Mouse (Mus musculus) cerebellum, postnatal 14 days (tissue): Measurements from ENCODE around the gene Opn3.

Experiments used
- DNase-seq, 2 experiments: peaks; one replicate each; pipeline ENCODE4 v3.0.0; 2021; ENCODE audit warnings: mixed read lengths in 2 of 2

Gene Opn3

DNA sequence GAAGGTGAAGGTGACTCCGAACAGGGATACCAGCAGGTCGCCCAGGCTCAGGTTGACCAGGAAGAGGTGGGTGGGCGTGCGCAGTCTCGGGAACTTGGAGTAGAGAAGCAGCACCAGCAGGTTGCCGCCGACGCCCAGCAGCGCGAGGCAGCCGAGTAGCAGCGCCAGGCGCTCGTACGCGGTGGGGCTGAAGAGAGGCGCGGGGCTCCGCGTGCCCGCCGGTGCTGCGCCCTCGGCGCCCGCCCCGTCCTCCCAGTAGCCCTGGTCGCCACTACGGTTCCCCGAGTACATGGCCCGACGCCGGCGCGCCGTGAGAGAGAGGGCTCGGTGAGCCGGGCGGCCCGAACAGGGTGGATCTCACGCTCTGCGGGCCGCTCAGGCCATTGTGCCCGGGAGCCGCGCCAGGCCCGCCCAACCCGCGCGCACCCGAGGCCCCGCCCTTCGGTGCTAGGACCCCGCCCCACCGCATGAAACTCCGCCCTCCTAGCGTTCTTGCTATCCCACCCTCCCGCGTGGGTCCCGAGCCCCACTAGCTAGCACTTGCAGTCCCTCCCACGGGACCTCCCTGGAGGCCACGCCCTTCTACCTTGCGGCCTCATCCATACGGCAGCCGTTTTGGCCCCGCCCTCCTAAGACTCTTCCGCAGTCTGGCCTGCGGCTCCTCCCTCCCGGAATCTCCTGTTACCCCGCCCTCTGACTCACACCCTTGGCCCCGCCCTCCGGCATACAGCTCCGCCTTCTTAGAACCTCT lies at the start of gene Opn3, which contains the start of gene Chml:
Gene Opn3, minus strand, starts transcription at position 531 of the 751 bp plus-strand sequence.
Gene Chml, minus strand, starts transcription at position 656 of the 751 bp plus-strand sequence.
- DNase-seq: peak; percentile 98 to 99

DNA sequence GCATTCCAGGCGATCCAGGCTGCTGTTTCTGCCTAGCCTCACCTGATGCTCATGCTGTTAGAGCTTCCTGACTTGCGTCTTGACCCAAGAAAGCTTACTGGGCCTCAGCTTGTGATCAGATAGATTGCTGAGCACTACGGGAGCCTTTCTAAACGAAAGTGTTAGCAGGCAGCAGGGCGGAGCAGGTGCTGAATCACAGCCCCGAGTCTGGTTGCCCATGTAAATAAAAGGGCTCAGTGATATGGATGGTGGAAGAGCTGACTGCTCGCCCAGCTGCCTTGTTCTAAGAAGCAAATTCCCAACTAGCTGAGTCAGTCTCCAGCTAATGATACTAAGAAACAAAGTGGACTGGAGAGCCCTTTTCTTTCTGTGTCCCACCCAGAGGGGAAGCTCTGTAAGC lies 33.2 kb upstream of the Opn3 start:
- DNase-seq: no peak

DNA sequence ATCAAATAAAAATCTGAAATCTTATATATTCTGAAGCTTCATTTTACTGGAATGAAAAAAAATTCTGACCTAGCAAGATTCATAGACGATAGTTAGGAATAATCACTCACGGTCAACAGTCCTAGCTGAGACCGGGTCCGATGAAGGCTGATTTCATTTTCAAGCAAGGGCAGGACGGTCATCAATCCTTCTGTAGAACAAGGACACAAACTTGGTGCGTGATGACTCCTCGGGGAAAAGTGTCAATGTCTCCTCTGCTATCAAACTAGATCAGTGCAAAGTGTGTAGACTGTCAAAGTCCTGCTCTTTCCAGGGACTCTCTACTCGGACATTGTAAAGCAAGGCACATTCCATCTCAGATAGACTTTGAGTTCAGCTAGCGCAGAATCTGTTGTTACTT lies 24.3 kb upstream of the Opn3 start:
- DNase-seq: no peak

DNA sequence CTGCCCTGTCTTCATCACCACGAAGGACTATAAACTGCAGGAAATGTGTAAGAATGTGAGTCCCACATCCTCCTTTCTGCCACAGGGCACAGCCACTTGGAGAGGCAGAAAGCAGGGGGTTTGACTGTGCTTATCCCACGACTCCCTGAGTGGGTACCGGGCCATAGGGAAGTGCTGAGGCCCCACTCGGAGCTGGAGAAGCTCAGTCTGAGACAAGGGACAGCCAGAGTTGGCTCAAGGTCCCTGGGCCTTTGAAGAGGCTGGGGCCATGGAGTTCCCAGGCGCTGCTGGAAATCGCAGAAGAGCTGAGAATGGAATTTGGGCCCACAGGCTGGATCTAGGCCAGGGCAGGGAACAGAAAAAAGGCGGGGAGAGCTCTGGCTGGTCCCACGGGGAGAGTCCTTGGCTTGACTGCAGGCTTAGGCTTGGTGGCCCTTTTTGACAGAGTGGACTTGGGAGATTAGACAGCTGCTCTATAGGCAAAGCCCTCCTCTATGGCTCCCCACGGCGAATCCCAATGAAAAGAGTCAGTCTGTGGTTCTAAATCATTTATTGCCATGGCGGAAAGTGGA lies 19.8 kb upstream of the Opn3 start:
- DNase-seq: no peak

GRCm38 (mm10) chr1:175708013-175708412 lies 15.4 kb upstream of the Opn3 start:
- no peak for DNase-seq

GRCm38 (mm10) chr1:175707599-175707998 lies 15.0 kb upstream of the Opn3 start:
- DNase-seq: no peak

DNA sequence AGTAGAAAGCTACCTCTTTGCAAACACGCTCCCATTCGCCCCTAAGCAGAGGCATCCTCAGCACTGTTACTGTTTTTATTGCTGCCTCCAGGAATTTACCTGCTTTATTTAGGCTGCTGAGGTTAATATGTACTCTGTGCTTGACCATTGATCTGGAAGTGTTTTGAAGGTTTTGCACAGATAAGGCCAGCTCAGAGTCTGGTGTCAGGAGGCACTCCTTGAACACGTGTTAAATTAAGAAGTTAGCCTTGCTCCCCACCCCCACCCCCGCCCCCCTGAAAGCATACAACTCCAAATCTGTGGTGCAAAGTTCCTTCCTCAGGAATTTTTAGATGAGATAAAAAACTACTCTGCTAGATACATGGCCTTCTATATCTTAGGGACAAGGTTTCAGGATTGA lies 8.6 kb upstream of the Opn3 start:
- no peak for DNase-seq

DNA sequence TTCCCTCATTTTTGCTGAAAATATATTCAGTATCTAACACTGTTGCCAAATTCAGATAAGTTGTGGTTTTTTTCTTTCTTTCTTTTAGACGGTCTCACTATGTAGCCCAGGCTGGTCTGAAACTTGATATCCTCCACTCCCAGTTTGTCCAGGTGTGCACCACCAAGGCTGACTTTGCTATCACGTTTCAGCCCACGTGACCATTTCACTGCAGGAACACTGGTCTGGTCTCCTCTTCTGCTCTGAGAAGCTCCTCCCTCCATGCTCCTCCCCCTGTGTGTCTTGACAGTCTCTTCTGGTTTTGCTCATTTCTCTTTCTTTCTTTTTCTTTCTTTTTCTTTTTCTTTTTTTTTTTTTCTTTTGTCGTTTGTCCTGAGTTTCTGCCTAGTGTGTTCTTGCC lies 7.2 kb upstream of the Opn3 start:
- no peak for DNase-seq

GRCm38 (mm10) chr1:175699375-175699774 lies 6.8 kb upstream of the Opn3 start:
- DNase-seq: no peak

DNA sequence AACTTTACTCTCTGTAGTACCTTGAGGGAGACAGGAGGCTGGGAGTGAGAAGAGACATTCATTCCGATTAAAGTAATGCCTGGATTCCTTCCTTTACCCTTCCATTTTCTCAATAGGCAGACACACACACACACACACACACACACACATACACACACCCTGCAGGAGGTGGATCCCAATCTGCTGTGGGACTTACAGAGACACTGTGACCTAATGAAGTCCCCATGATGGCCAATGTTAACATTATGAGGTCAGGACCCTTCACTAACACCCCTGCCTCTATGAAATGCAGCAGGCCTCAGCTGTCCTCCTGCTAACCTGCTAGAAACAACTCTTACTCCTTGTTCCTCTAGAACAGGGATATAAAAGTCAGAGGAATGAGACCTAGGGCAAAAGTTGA lies 5.7 kb upstream of the Opn3 start, which contains the start of gene Wdr64:
Gene Wdr64, plus strand, starts transcription at position 301 of the 400 bp plus-strand sequence.
- DNase-seq: no peak

- DNase-seq: peak; percentile 24 to 33
These were observed 919 bp upstream of the Opn3 start for GRCm38 (mm10) chr1:175693429-175693960.

GRCm38 (mm10) chr1:175692997-175693361 lies 403 bp upstream of the Opn3 start:
- no peak for DNase-seq

GRCm38 (mm10) chr1:175691686-175692245 lies 810 bp downstream of the Opn3 start:
- DNase-seq: peak; percentile 6 to 16

GRCm38 (mm10) chr1:175680995-175681394 lies 11.6 kb downstream of the Opn3 start:
- no peak for DNase-seq

DNA sequence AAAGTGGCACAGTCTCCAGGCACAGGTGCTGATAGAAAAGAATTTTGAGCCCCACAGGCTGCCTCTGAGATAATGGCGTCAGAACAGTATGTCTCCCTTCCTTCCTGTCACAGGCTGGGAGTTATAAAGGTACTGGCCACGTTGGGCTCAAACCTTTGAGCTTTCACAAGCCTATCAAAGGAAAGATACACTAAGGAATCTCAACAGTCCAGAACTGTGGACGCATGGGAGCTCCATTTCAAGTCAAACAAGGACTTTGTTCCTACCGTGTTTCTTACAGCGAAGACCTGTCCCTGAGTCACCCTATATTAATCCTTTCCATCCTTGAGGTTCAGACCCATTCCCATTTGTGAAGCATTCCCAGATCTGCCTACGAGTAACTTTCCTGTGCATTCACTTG lies 15.1 kb downstream of the Opn3 start:
- no peak for DNase-seq

DNA sequence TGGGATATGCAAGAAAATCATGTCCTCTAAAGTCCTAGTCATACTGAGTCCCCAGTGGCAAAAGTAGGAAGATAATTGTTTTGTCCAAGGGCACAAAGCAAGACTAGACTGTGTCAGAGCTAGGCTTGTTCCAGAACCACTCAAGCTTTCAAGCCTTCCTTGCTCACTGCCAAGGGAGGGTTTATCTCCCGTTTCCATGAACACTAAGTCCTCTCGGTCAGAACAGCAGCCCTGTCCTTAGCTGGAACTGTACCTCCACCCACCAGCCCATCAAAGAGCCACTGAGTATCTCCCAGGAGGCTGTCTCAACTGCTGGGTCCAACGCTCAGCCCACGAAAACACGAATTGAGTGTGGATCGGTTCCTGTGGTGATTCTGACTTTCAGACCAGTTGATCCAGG lies 17.5 kb downstream of the Opn3 start:
- DNase-seq: no peak

DNA sequence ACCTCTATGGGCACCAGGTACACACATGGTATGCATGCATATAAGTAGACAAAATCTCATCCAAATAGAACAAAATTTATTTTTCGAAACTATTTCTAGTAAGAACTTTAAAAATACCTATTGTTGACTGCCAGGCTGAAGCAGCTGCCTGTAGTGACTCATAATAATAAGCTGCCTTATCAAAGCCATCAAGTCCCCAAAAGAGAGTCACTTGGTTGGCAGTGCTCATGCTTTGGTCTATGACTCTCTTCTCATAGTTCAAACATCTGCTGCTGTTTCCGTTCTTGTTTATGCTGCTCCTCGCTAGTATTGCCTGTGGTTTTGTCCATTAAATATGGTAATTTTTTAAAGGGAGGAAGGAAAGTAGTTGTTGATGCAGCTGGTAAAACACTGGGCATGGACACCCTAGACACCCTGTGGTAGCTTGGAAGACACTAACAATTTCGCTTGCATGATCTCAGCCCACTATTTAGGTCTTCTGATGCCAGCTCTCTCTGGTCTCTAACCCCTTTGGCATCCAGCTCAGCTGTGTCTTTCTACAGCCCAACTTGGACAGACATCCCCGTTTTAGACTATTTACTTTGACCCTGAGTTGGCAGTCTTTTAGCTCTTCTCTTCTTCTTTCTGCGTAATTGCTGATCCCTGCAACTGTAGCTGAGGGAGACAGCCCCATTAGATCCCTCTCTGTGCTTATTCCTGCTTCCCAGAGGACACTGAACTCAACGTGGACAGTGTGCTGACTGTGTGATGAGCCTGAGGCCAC lies 18.8 kb downstream of the Opn3 start:
- DNase-seq: no peak

DNA sequence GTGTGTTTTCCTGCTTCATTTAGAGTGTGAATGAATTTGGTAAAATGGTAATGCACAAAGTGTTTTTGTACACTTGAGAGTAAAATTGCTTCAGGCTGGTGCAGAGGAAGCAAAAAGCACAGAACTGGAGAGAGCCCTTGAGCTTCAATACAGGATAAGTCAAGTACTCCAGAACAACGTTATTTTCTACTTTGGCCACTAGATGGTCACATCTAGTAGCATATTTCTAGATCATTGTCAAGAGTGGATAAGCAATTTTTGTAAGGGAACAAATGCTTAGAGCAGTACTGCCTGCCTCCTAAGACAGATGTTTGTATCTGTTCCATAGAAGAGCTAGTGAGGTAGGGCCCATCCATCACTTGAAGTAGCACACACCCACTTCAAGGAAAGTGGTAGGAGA lies 20.9 kb downstream of the Opn3 start:
- DNase-seq: no peak

DNA sequence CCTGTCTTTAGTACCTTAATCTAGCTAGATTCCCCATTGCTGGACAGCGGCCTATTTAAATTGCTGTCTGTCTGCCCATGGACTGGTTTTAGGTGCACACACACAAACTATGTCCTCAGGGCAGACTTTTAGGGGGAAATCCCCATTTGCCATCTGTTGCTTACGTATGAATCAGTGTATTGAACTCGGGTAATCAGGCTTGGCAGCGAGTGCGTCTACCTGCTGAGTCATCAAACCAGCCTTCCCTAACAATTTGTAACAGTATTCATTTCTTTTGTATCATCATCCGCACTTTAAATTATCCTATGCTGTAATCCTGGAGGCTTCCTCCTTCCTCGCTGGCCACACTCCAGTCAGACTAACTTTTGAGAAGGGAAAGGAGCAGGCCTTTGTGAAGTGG lies 22.5 kb downstream of the Opn3 start:
- DNase-seq: no peak

- no peak for DNase-seq
These were observed 23.1 kb downstream of the Opn3 start for GRCm38 (mm10) chr1:175669456-175669855.

GRCm38 (mm10) chr1:175668666-175669405 lies 23.7 kb downstream of the Opn3 start:
- peak; percentile 18 to 22 for DNase-seq

GRCm38 (mm10) chr1:175659900-175660299 lies 32.7 kb downstream of the Opn3 start:
- DNase-seq: no peak
